Mouse (Mus musculus) E14TG2a.4 (cell line): ENCODE data around the gene Ergic1.
A peak's percentile ranks its signal among the peaks of the same experiment; 100 is the strongest.

Source experiments
- CTCF ChIP-seq: conservative IDR thresholded peaks from 2 replicates; pipeline ENCODE4 v1.5.1; 2014; ENCODE audit warnings: low read length
- NANOG ChIP-seq: IDR thresholded peaks from 2 replicates; pipeline ENCODE4 v1.6.1; 2014; ENCODE audit warnings: borderline replicate concordance, low read length, mixed read lengths
- POU5F1 ChIP-seq: IDR thresholded peaks from 2 replicates; pipeline ENCODE4 v1.6.1; 2014; ENCODE audit warnings: low read length, borderline replicate concordance

- TF ChIP-seq CTCF = peak; percentile 88
- no peak for TF ChIP-seq NANOG
- TF ChIP-seq POU5F1 = no peak
These were observed 101.8 kb downstream of the Ergic1 start, which contains the start of gene Atp6v0e for GRCm38 (mm10) chr17:26662978-26663683.
